Mouse (Mus musculus): ENCODE data around the gene Gm20888.
"Not testable (repeated sequence)": the region's sequence is repeated elsewhere in the genome, so short reads cannot be mapped to it uniquely, and the experiment has no call there.

Gene Gm20888

DNA sequence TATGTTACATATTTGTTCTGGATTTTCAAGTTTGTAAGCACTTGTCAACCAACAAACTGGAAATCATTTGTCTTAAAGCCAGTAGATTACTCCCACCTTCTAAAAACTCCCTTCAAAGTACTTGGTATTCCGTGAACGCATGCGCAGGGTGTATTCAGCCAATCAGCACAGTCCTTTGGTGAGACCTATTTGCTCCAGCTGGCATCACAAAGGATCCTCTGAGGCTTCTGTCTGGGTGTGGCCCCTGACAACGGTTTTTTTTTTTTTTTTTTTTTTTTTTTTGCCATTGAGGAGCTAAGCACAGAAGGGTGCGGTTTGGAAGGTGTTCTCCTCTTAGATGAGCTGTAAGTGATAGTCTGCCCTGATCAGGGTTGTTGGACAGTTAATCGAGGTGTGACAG is at the start of gene Gm20888:
Gm20888 (plus strand) TSS at position 301 of the 400 bp plus-strand sequence.
- DNase-seq (ENCODE audit: inconsistent ontology term), result not testable (repeated sequence)
